Mouse (Mus musculus): Measurements from ENCODE around the gene Sec61b. TPM values are rescaled to one million over a fixed set of nuclear protein-coding genes. Genes with fewer than 3 reads are reported as not detected.

The Sec61b gene
- total RNA-seq (2014; rRNA removed) (204 and 228 TPM in 2 replicates), polyA plus RNA-seq (2015; fragmentation: Nextera tagmentation; extraction: Ambion mirVana) (262 and 263 TPM in 2 replicates)

GRCm38 (mm10) chr4:47473968-47474729 lies at the start of gene Sec61b, which contains the start of gene Alg2:
TSS of gene Sec61b (plus strand) at chr4:47474658.
TSS of gene Alg2 (minus strand) at chr4:47474333.
- H3K9me3 ChIP-seq (ENCODE audit: low read length): 0 out of 2 replicates have a peak, but pooled peaks cover 5% of the 10 kb centered on the region
- no peak; the same call in 1 of the 2 replicates for TF ChIP-seq CTCF (IDR thresholded peaks at IDR 0.05)

GRCm38 (mm10) chr4:47425247-47425830 lies 49.1 kb upstream of the Sec61b start:
- H3K4me1 ChIP-seq (ENCODE audit: insufficient read depth, low read length): no peaks in the 10 kb centered on the region
- DNase-seq (ENCODE audit: low spot score) (no peak), ATAC-seq (ENCODE audit: low FRiP score) (no peak)
- 0 out of 2 replicates have a peak, but pooled peaks cover 5% of the 10 kb centered on the region for H3K9me3 ChIP-seq (ENCODE audit: low read length)
- H3K4me3 ChIP-seq (ENCODE audit: low read depth, low read length): no peak overlapping the region
- no peak for TF ChIP-seq CTCF (IDR thresholded peaks at IDR 0.05)
- no peak overlapping the region for H3K27ac ChIP-seq (ENCODE audit: low read depth, low read length)
- H3K36me3 ChIP-seq (ENCODE audit: insufficient read depth, low read length): no peaks in the 10 kb centered on the region
- no peak overlapping the region for H3K9ac ChIP-seq (replicated peaks; ENCODE audit: low read length, poor library complexity, severe bottlenecking)
- H3K4me2 ChIP-seq (ENCODE audit: low read depth, low read length, poor library complexity, severe bottlenecking): no peak overlapping the region
- no peaks in the 10 kb centered on the region for H3K27me3 ChIP-seq (ENCODE audit: insufficient read depth, low read length)
- WGBS: 90% methylated on average over 16 of the region's 16 CpGs

More at GRCm38 (mm10) chr4:47473968-47474729, at the start of gene Sec61b, which contains the start of gene Alg2:
- Histone ChIP-seq H3K4me1 (ENCODE audit: insufficient read depth, low read length) (peaks cover 4% of the 10 kb centered on the region; the same call in 1 of the 2 replicates), H3K36me3 (ENCODE audit: insufficient read depth, low read length) (peaks cover 28% of the 10 kb centered on the region), H3K27ac (ENCODE audit: low read depth, low read length) (peak within 1 kb of the TSS; percentile 99), H3K9ac (replicated peaks; ENCODE audit: low read length, poor library complexity, severe bottlenecking) (peak within 1 kb of the TSS; percentile 82), H3K27me3 (ENCODE audit: insufficient read depth, low read length) (no peaks in the 10 kb centered on the region), H3K4me2 (ENCODE audit: low read depth, low read length, poor library complexity, severe bottlenecking) (peak within 1 kb of the TSS; percentile 84), H3K4me3 (ENCODE audit: low read depth, low read length) (peak within 1 kb of the TSS; percentile 73)
- ATAC-seq (ENCODE audit: low FRiP score) (peak; percentile 97), DNase-seq (ENCODE audit: low spot score) (peak; percentile 99)
- under 1% methylated on average over 58 of the region's 58 CpGs for WGBS

GRCm38 (mm10) chr4:47427606-47428005 lies 46.9 kb upstream of the Sec61b start:
- no peak overlapping the region for H3K9ac ChIP-seq (replicated peaks; ENCODE audit: low read length, poor library complexity, severe bottlenecking)
- no peak for TF ChIP-seq CTCF (IDR thresholded peaks at IDR 0.05)
- H3K4me3 ChIP-seq (ENCODE audit: low read depth, low read length): no peak overlapping the region
- no peak overlapping the region for H3K27ac ChIP-seq (ENCODE audit: low read depth, low read length)
- no peaks in the 10 kb centered on the region for H3K27me3 ChIP-seq (ENCODE audit: insufficient read depth, low read length)
- H3K4me2 ChIP-seq (ENCODE audit: low read depth, low read length, poor library complexity, severe bottlenecking): no peak overlapping the region
- 74% methylated on average over 3 of the region's 3 CpGs for WGBS
- DNase-seq (ENCODE audit: low spot score) (no peak), ATAC-seq (ENCODE audit: low FRiP score) (no peak)
- no peaks in the 10 kb centered on the region for H3K36me3 ChIP-seq (ENCODE audit: insufficient read depth, low read length)
- no peaks in the 10 kb centered on the region for H3K4me1 ChIP-seq (ENCODE audit: insufficient read depth, low read length)
- 0 out of 2 replicates have a peak, but pooled peaks cover 5% of the 10 kb centered on the region for H3K9me3 ChIP-seq (ENCODE audit: low read length)

GRCm38 (mm10) chr4:47430557-47430956 lies 43.9 kb upstream of the Sec61b start:
- Histone ChIP-seq H3K27me3 (ENCODE audit: insufficient read depth, low read length) (no peaks in the 10 kb centered on the region), H3K9me3 (ENCODE audit: low read length) (0 out of 2 replicates have a peak, but pooled peaks cover 5% of the 10 kb centered on the region), H3K9ac (replicated peaks; ENCODE audit: low read length, poor library complexity, severe bottlenecking) (no peak overlapping the region), H3K4me2 (ENCODE audit: low read depth, low read length, poor library complexity, severe bottlenecking) (no peak overlapping the region), H3K27ac (ENCODE audit: low read depth, low read length) (no peak overlapping the region), H3K4me3 (ENCODE audit: low read depth, low read length) (no peak overlapping the region), H3K4me1 (ENCODE audit: insufficient read depth, low read length) (no peaks in the 10 kb centered on the region), H3K36me3 (ENCODE audit: insufficient read depth, low read length) (no peaks in the 10 kb centered on the region)
- no peak for TF ChIP-seq CTCF (IDR thresholded peaks at IDR 0.05)
- DNase-seq (ENCODE audit: low spot score) (no peak), ATAC-seq (ENCODE audit: low FRiP score) (no peak)
- 82% methylated on average over 6 of the region's 6 CpGs for WGBS

- no peak for ATAC-seq (ENCODE audit: low FRiP score)
Measured at GRCm38 (mm10) chr4:47431081-47431480, 43.4 kb upstream of the Sec61b start.

More at GRCm38 (mm10) chr4:47431081-47431480, 43.4 kb upstream of the Sec61b start:
- Histone ChIP-seq H3K9me3 (ENCODE audit: low read length) (0 out of 2 replicates have a peak, but pooled peaks cover 5% of the 10 kb centered on the region), H3K27me3 (ENCODE audit: insufficient read depth, low read length) (no peaks in the 10 kb centered on the region), H3K4me3 (ENCODE audit: low read depth, low read length) (no peak overlapping the region), H3K4me1 (ENCODE audit: insufficient read depth, low read length) (no peaks in the 10 kb centered on the region), H3K4me2 (ENCODE audit: low read depth, low read length, poor library complexity, severe bottlenecking) (no peak overlapping the region), H3K27ac (ENCODE audit: low read depth, low read length) (no peak overlapping the region), H3K9ac (replicated peaks; ENCODE audit: low read length, poor library complexity, severe bottlenecking) (no peak overlapping the region), H3K36me3 (ENCODE audit: insufficient read depth, low read length) (no peaks in the 10 kb centered on the region)
- no peak for DNase-seq (ENCODE audit: low spot score)
- no peak for TF ChIP-seq CTCF (IDR thresholded peaks at IDR 0.05)
- WGBS: 86% methylated on average over 5 of the region's 5 CpGs
